Mouse (Mus musculus): ENCODE measurements around the gene Fuz. TPM values are rescaled to one million over a fixed set of nuclear protein-coding genes. Genes with fewer than 3 reads are reported as not detected.
A peak's percentile ranks its signal among the peaks of the same experiment; 100 is the strongest.

The Fuz gene
- polyA plus RNA-seq, 1 experiment from 2014 or later = 19.6 TPM

- Histone ChIP-seq H3K36me3 (ENCODE audit: control insufficient read depth, insufficient read depth, low read length) (peaks cover 13% of the 10 kb centered on the region), H3K4me2 (ENCODE audit: low read length) (peak overlapping the region; percentile 90), H3K4me1 (ENCODE audit: control insufficient read depth, insufficient read depth, low read depth, low read length) (peaks cover 31% of the 10 kb centered on the region), H3K4me3 (ENCODE audit: low read length) (peak overlapping the region; percentile 80), H3K9ac (ENCODE audit: low read depth, low read length) (peak overlapping the region; percentile 86), H3K27me3 (replicated peaks; ENCODE audit: control insufficient read depth, insufficient read depth, low read length) (no peaks in the 10 kb centered on the region), H3K27ac (ENCODE audit: low read depth, low read length) (peak overlapping the region; percentile 96), H3K9me3 (ENCODE audit: control insufficient read depth, low read length) (no peaks in the 10 kb centered on the region)
- 30% methylated on average over 8 of the region's 8 CpGs for WGBS
- ATAC-seq = no peak
These were observed 38.0 kb upstream of the Fuz start for GRCm38 (mm10) chr7:44857905-44858304.

GRCm38 (mm10) chr7:44859896-44860295 is 36.0 kb upstream of the Fuz start:
- Histone ChIP-seq H3K4me1 (ENCODE audit: control insufficient read depth, insufficient read depth, low read depth, low read length) (peaks cover 25% of the 10 kb centered on the region), H3K4me2 (ENCODE audit: low read length) (no peak overlapping the region), H3K27me3 (replicated peaks; ENCODE audit: control insufficient read depth, insufficient read depth, low read length) (no peaks in the 10 kb centered on the region), H3K9ac (ENCODE audit: low read depth, low read length) (no peak overlapping the region), H3K4me3 (ENCODE audit: low read length) (no peak overlapping the region), H3K9me3 (ENCODE audit: control insufficient read depth, low read length) (no peaks in the 10 kb centered on the region), H3K27ac (ENCODE audit: low read depth, low read length) (no peak overlapping the region), H3K36me3 (ENCODE audit: control insufficient read depth, insufficient read depth, low read length) (peaks cover 33% of the 10 kb centered on the region)
- no peak for ATAC-seq
- 92% methylated on average over 11 of the region's 11 CpGs for WGBS

GRCm38 (mm10) chr7:44860576-44861428 is 35.1 kb upstream of the Fuz start:
- Histone ChIP-seq H3K4me3 (ENCODE audit: low read length) (no peak overlapping the region), H3K9ac (ENCODE audit: low read depth, low read length) (peak overlapping the region; percentile 43), H3K36me3 (ENCODE audit: control insufficient read depth, insufficient read depth, low read length) (peaks cover 36% of the 10 kb centered on the region), H3K4me1 (ENCODE audit: control insufficient read depth, insufficient read depth, low read depth, low read length) (peaks cover 33% of the 10 kb centered on the region), H3K4me2 (ENCODE audit: low read length) (no peak overlapping the region), H3K27ac (ENCODE audit: low read depth, low read length) (0 out of 2 replicates have a peak overlapping the region, but pooled peaks have one; percentile 23), H3K9me3 (ENCODE audit: control insufficient read depth, low read length) (no peaks in the 10 kb centered on the region), H3K27me3 (replicated peaks; ENCODE audit: control insufficient read depth, insufficient read depth, low read length) (no peaks in the 10 kb centered on the region)
- 60% methylated on average over 22 of the region's 22 CpGs for WGBS
- peak; percentile 35; the same call in 1 of the 2 replicates for ATAC-seq

- Histone ChIP-seq H3K36me3 (ENCODE audit: control insufficient read depth, insufficient read depth, low read length) (peaks cover 36% of the 10 kb centered on the region), H3K27ac (ENCODE audit: low read depth, low read length) (no peak overlapping the region), H3K27me3 (replicated peaks; ENCODE audit: control insufficient read depth, insufficient read depth, low read length) (no peaks in the 10 kb centered on the region), H3K9me3 (ENCODE audit: control insufficient read depth, low read length) (no peaks in the 10 kb centered on the region), H3K4me1 (ENCODE audit: control insufficient read depth, insufficient read depth, low read depth, low read length) (peaks cover 37% of the 10 kb centered on the region), H3K4me2 (ENCODE audit: low read length) (no peak overlapping the region), H3K4me3 (ENCODE audit: low read length) (no peak overlapping the region), H3K9ac (ENCODE audit: low read depth, low read length) (no peak overlapping the region)
- no peak for ATAC-seq
- WGBS = 78% methylated on average over 14 of the region's 14 CpGs
These were observed 34.5 kb upstream of the Fuz start for GRCm38 (mm10) chr7:44861429-44861816.

- no peak overlapping the region for H3K4me2 ChIP-seq (ENCODE audit: low read length)
- no peaks in the 10 kb centered on the region for H3K9me3 ChIP-seq (ENCODE audit: control insufficient read depth, low read length)
- peaks cover 44% of the 10 kb centered on the region for H3K4me1 ChIP-seq (ENCODE audit: control insufficient read depth, insufficient read depth, low read depth, low read length)
- peaks cover 36% of the 10 kb centered on the region for H3K36me3 ChIP-seq (ENCODE audit: control insufficient read depth, insufficient read depth, low read length)
- ATAC-seq = no peak
- 89% methylated on average over 8 of the region's 8 CpGs for WGBS
- H3K27ac ChIP-seq (ENCODE audit: low read depth, low read length) = no peak overlapping the region
- H3K4me3 ChIP-seq (ENCODE audit: low read length) = no peak overlapping the region
- H3K27me3 ChIP-seq (replicated peaks; ENCODE audit: control insufficient read depth, insufficient read depth, low read length) = no peaks in the 10 kb centered on the region
- no peak overlapping the region for H3K9ac ChIP-seq (ENCODE audit: low read depth, low read length)
These were observed 33.4 kb upstream of the Fuz start for GRCm38 (mm10) chr7:44862434-44862833.

GRCm38 (mm10) chr7:44863210-44863609 is 32.7 kb upstream of the Fuz start:
- H3K27me3 ChIP-seq (replicated peaks; ENCODE audit: control insufficient read depth, insufficient read depth, low read length) = no peaks in the 10 kb centered on the region
- WGBS = 88% methylated on average over 14 of the region's 14 CpGs
- no peak overlapping the region for H3K4me2 ChIP-seq (ENCODE audit: low read length)
- H3K4me1 ChIP-seq (ENCODE audit: control insufficient read depth, insufficient read depth, low read depth, low read length) = peaks cover 47% of the 10 kb centered on the region
- H3K36me3 ChIP-seq (ENCODE audit: control insufficient read depth, insufficient read depth, low read length) = peaks cover 36% of the 10 kb centered on the region
- H3K9me3 ChIP-seq (ENCODE audit: control insufficient read depth, low read length) = no peaks in the 10 kb centered on the region
- no peak for ATAC-seq
- H3K9ac ChIP-seq (ENCODE audit: low read depth, low read length) = no peak overlapping the region
- no peak overlapping the region for H3K27ac ChIP-seq (ENCODE audit: low read depth, low read length)
- H3K4me3 ChIP-seq (ENCODE audit: low read length) = no peak overlapping the region

GRCm38 (mm10) chr7:44863982-44864494 is 31.8 kb upstream of the Fuz start:
- 85% methylated on average over 11 of the region's 11 CpGs for whole genome bisulfite sequencing
- H3K27ac ChIP-seq (ENCODE audit: low read depth, low read length) = no peak overlapping the region
- H3K9ac ChIP-seq (ENCODE audit: low read depth, low read length) = no peak overlapping the region; the same call in 1 of the 2 replicates
- no peak for ATAC-seq
- peaks cover 46% of the 10 kb centered on the region for H3K4me1 ChIP-seq (ENCODE audit: control insufficient read depth, insufficient read depth, low read depth, low read length)
- no peaks in the 10 kb centered on the region for H3K9me3 ChIP-seq (ENCODE audit: control insufficient read depth, low read length)
- peaks cover 36% of the 10 kb centered on the region for H3K36me3 ChIP-seq (ENCODE audit: control insufficient read depth, insufficient read depth, low read length)
- no peak overlapping the region for H3K4me2 ChIP-seq (ENCODE audit: low read length)
- H3K27me3 ChIP-seq (replicated peaks; ENCODE audit: control insufficient read depth, insufficient read depth, low read length) = no peaks in the 10 kb centered on the region
- no peak overlapping the region for H3K4me3 ChIP-seq (ENCODE audit: low read length)

- Histone ChIP-seq H3K4me1 (ENCODE audit: control insufficient read depth, insufficient read depth, low read depth, low read length) (peaks cover 46% of the 10 kb centered on the region), H3K9me3 (ENCODE audit: control insufficient read depth, low read length) (no peaks in the 10 kb centered on the region), H3K36me3 (ENCODE audit: control insufficient read depth, insufficient read depth, low read length) (peaks cover 36% of the 10 kb centered on the region), H3K4me3 (ENCODE audit: low read length) (no peak overlapping the region), H3K27ac (ENCODE audit: low read depth, low read length) (peak overlapping the region; percentile 20; the same call in 1 of the 2 replicates), H3K4me2 (ENCODE audit: low read length) (no peak overlapping the region), H3K9ac (ENCODE audit: low read depth, low read length) (peak overlapping the region; percentile 3; the same call in 1 of the 2 replicates), H3K27me3 (replicated peaks; ENCODE audit: control insufficient read depth, insufficient read depth, low read length) (no peaks in the 10 kb centered on the region)
- ATAC-seq = no peak
- WGBS = 78% methylated on average over 23 of the region's 24 CpGs
These were observed 31.0 kb upstream of the Fuz start for GRCm38 (mm10) chr7:44864595-44865542.
